Mouse (Mus musculus): ENCODE results near the gene Lmtk2.

Lmtk2 gene

DNA sequence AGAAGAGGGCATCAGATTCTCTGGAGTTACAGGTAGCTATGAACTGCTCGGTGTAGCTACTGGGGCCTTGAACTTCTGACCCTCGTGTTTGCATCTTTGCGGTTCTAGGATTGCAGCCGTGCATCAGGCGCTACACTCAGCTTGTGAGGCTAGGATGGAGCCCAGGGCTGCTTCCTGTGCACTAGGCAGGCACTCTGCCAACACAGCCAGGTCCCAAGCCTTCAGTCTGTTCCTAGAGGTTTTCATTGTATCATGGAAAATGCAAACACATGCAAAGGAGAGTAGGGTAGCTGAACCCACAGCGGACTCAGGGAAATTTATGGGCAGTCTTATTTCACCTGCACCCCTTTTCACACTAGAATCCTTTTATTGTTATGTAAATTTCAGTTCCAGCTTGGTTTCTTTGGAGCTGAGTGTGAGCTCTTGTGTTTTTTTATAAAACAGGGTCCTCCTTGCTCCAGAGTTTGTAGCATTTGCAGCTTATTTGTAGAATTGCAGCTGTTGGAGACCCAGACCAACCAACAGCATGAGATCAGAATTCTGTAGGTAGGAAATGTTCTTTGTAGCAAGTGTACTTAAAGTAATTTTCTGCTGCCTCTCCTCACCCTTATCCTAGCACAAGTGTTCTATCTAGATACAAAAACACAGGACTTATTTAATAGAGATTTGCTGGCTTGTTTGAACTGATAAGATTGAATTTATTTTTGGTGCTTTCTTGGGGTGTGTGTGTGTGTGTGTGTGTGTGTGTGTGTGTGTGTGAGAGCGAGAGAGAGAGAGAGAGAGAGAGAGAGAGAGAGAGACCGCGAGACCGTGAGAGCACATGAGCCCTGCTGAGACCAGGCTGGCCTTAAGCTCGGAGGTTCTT, 12.6 kb downstream of the Lmtk2 start:
- DNase-seq: no peak

DNA sequence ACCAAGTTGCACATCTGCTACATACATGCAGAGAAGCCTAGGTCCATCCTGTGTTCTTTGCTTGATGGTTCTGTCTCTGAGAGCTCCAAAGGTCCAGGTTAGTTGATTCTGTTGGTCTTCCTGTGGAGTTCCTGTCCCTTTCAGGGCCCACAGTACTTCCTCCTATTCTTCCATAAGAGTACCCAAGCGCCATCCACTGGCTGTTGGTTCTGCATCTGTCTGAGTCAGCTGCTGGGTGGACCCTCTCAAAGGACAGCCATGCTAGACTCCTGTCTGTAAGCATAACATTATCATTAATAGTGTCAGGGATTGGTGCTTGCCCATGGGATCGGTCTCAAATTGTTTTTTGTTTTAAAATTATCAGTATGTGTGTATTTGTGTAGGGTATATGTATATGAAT, 13.8 kb downstream of the Lmtk2 start:
- DNase-seq: no peak

DNA sequence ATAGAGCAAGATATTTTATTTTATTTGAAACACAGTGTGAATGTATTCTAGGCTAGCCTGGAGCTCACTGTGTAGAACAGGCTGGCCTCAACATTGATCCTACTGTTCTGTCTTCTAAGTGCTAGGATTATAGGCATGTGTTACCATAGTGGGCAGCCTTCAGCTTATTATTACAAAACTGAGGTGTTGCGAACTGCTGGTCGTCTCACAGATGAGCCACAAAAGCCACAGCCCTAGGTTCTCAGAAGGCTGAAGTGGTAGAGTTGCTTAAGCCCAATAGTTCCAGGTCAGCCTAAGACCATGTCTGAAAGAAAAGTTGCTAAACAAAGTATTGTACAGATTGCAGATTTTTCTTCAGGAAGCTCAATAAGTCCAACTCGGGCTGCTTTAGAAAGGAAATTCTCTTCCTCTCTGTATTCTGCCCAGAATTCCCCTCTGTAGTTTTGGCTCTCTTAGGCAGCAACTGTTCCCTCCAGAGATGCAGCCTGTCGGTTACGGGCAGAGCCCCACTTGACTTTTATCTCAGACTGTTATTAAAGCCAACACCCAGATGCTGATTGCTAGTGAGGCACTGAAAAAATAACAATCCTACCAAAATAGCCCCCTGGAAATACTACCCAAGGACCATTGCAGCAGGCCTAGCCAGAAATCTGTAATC, 14.9 kb downstream of the Lmtk2 start:
- DNase-seq: no peak

DNA sequence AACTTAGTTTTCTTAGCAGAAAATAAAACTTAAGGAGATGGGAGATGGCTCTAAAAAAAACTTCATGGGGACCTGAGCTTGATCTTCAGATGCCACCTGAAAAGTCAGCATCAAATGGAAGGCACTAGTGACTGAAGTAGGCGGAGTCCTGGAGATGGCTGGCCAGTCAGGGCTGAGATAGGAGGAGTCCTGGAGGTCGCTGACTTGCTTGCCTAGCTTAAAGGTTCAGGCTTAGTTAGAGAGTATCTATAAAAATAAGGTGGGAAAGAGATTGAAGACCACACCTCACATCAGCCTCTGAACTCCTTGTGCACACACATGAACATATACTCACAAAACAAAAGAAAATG, 15.4 kb downstream of the Lmtk2 start:
- DNase-seq: no peak

DNA sequence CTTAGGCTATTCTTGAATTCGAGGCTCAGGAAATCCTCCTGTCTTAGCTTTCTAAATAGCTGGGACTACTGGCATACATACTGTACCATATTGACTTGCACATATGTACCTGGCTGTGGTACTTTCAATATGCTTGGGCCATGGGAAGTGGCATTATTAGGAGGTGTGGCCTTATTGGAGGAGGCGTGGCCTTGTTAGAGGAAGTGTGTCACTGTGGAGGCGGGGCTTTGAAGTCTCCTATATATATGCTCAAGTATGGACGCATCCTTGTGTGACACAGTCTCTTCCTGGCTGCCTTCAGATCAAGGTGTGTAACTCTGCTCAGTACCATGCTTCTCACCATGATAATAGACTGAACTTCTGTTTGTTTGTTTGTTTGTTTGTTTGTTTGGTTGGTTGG, 18.0 kb downstream of the Lmtk2 start:
- DNase-seq: no peak

DNA sequence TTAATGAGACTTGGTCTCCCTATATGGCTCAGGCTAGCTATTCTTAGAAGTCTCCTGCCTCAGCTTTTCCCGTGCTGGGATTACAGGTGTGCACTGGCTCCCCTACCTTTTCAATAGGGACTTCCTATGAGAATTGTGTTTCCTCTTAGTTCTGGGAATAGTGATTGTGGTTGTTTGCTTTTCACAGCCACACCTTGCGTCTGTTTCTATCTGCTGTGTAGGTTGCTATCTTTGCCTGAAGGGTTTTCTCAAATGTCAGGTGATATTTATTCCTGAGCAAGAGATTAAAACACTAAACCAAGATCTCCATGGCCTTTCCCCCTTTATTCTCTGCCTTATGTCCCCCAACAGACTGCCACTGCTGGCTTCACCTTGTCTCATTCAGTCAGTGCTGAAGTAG, 19.1 kb downstream of the Lmtk2 start:
- no peak for DNase-seq

DNA sequence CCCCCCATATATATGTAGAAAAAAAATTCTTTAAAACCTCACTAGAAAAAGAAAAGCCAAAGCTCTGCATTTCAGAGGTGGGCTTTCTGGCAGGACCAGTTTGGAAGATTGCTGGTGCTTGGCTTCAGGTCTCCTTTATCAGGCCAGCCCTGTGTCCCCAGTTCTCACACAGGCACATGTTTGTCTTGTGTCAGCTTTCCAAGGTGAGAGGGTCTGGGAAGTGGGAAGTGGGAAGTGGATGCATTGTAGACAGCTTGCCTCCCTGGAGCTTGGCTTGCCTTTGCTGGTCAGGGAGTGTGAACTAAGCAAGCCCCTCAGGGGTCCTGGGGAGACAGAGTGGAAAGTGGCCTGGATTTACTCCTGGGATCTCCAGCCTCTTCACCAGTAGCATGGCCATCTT, 21.3 kb downstream of the Lmtk2 start:
- DNase-seq: no peak

DNA sequence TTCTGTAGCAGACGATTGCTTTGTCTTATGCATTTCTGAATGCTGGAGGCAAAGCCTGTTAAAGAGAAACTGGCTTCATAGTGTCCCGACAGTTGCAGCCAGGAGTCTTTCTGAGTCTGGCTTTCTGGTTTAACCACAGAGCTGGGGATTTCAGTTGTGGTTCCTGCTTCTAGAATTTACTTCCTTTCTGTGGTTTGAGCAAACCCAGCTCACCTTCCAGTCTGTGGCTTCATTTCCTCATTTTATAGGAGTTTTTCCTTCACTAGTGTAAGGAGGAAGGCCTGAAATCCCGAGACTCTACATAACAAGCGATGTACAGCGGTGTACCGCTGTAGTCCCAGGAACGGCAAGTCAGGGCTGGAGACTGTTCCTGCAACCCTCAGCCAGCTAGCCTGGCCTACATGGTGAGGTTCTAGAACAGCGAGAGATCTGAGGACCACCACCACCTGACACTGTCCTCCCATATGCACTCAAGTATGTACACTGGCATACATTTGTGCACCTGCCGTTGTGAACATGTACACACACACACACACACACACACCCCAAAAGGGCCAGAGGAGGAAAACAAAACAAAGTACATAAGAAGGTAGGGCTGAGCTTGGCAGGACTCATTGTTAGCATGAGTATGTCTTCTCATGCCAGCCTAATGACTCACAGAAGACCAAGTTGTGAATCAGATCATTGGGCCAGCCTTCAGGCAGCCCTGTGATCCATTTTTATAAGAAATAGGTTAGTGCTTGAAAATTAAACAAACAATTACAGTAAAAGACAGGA, 25.9 kb downstream of the Lmtk2 start:
- no peak for DNase-seq

DNA sequence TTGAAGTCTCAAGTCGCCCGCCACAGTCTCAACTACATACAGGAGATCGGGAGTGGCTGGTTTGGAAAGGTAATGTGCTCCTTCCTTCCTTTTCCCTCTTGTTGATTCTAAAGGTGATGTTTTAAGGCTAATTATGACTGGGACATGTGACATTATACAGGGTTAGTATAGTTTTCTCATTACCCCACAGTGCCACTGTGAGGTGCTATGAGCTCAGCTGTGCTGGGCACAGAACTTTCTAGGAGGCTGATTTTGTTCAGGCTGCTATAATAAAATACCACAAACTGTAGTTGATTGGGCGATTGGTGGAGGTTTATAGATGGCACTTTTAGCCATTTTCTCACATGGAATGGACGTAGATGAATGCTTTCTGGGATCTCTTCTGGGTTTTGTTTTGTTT, 43.3 kb downstream of the Lmtk2 start:
- DNase-seq: no peak

DNA sequence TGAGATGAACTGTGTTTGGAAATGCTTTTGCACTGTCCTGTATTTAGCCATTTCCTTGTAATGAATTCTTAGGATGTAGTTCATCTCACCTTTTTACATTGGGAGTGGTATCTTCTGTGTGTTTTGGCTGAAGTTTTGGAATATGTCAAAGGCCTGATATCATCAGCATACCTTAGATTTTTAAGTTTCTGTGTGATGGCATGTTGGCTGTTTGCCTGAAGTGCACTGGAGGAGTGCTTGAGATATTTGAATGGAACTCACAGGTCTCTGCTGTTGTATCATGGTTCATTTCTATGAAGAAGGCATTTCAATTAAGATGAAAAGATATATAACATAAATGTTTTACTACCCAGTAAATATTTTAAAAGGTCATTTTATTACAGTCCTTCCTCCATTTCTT, 46.7 kb downstream of the Lmtk2 start:
- no peak for DNase-seq

DNA sequence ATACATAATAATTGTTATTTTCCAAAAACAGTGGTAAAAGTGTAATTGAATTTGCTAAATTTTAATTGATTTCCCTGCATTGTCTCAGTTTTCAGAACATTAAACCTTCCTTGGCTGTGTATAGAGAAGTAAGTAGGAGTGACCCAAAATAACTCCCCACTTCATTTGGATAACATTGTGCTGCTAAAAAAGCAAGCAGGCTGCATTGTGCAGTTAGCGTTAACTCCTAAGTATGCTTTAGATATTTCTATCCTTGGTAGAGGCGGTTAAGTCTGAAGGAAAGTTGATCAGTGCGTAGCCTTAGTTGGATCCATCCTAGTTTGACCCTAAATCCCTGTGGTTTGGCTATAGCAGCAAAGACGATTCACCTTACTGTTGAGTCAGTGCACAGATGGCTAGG, 49.3 kb downstream of the Lmtk2 start:
- DNase-seq: no peak

DNA sequence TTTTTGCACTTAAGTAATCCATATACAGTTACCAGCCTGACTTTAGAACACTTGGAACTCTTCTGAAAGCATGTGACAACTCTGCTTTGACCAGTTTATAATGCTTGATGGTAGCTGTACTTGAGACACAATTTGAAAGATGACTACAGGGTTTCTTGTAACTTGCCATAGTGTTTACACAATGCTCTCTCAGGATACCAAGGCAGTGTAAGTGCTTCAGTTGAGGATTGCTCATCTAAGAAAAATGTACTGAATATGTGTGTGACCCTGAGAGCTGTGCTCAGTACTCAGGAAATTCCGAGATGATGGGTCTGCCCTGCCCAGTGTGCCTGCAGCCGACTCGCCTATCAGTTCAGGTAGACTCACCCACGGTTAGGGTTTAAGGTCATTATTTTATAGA, 51.0 kb downstream of the Lmtk2 start:
- DNase-seq: no peak

DNA sequence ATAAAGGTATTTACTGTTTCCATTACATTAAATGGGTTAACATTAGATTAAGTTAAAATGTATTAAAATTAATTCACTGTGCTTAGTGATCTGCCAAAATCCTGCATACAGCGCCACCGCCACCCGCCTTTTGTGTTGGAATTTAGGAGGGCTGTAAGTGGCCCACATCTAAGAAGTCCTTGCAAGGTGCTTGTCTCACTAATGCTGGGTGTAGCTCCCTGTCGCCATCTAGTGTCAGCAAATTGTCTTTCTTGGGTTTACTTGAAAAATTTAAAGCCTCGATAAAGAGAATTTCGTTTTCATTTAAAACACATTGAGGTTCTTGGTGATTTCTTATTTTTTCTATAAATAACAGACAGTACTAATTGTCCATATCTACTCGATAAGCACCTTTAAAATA, 54.3 kb downstream of the Lmtk2 start:
- peak; percentile 83 for DNase-seq

DNA sequence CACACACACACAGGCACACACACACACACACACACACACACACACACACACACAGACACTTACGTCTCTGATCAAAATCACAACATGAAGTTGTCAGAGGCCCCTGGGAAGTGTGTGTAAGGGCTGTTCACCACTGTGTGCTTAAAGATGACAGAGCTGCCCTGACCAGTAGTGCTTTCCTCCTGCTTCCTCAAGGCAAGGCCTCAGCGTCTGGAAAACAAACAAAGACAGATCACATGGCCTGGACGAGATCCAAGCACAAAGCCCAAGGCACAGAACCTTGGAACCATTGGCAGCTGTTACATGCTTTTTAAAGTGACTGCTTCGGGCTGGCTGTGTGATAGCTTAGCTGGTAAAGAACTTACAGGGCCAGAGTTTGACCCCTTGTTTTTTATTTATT, 58.4 kb downstream of the Lmtk2 start:
- DNase-seq: peak; percentile 43

DNA sequence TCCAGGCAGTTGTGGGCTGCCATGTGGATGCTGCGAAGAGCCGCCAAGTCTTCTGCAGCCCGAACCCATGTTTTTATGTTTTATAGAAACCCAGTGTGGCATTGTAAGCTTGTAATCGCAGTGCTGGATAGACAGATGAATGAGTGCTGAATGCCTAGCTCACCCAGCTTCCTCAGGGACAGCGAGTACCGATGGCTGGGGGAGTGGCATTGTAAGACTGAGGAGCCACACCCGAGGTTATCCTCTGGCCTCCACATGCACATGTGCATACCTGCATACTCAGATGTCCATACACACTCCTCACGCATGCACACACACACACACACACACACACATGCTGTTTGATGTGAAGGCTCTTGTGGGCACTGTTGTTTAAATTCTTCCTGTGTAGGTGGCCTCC, 58.9 kb downstream of the Lmtk2 start:
- DNase-seq: no peak

DNA sequence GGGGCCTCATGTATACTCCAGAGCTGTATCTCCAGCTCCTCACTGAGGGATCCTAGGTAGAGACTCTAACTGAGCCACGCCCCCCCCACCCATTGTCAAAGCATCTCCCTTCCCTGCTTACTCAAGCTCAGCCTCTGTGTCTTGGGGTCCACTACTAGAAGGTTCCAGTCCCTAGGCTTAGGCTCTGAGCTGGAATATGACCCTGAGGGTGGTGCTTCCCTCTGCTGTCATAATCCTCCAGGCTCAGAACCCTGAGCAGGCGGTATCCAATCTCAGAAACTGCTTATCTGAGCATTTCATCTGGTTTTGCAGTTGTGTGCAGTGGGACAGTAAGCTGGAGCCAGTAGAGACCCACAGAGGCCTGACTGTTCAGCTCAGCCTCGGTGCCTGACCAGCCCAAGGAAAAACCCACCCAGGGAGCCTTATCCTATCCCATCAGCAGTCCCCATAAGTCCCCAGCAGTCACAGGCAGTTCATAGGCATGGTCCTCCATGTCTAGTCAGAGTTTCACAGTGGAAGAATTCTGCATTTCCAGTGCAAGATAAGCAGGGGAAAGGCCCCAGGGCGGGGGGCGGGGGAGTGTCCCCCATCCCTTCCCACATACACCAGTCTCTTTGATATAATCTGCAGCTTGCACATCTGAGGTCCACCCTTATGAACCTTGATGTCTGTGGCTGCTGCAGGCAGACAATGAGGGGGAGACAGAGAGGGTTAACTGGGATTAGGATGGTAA, 62.0 kb downstream of the Lmtk2 start:
- DNase-seq: peak; percentile 33

DNA sequence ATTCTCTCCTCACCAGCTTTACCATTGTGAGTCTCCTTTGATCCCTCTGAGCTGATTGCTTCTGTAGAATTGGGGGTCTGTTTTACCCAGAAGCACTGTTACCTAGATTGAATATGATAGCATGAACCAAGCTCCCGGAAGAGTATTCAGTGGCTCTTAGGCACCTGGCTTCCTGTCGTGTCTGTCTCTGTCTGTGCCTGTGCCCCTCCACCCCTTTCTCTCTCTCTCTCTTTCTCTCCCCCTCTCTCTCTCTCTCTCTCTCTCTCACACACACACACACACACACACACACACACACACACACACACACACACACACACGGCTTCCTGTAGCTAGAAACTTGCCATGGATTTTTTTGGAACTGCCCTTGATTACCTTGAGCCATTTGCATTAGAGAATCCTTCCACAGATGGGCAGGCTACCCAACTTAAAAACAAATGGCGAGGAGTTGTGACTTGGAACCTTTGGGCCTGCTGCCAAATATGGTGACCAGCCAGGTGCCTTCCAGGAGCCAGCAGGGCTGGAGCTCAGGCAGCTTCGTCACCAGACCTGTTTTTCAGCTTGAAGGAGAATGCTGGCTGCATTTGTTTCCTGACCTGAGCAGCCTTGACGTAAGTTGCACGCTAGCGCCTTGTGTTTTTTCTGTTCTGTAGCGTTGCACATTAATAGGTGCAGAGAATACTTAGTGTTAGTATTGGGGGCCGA, 62.7 kb downstream of the Lmtk2 start:
- DNase-seq: peak; percentile 30

DNA sequence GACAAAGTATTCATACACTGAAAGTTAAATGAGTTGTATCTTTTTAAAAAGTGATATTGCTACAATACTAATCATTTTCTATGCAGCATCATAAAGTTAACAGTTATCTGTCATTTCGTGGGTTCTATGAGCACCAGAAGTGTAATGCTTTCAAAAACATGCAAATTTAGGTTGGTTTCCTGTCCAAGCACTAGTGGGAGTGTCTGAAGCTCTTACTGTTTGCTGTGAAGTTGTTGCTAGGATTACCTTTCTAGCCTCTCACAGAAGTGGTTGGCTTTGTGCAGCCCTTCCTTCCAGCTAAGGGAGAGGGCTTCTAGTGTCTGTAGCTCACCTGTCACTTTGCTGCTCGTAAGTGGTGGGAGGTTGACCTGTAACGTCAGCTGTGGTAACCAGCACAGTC, 65.5 kb downstream of the Lmtk2 start:
- no peak for DNase-seq

DNA sequence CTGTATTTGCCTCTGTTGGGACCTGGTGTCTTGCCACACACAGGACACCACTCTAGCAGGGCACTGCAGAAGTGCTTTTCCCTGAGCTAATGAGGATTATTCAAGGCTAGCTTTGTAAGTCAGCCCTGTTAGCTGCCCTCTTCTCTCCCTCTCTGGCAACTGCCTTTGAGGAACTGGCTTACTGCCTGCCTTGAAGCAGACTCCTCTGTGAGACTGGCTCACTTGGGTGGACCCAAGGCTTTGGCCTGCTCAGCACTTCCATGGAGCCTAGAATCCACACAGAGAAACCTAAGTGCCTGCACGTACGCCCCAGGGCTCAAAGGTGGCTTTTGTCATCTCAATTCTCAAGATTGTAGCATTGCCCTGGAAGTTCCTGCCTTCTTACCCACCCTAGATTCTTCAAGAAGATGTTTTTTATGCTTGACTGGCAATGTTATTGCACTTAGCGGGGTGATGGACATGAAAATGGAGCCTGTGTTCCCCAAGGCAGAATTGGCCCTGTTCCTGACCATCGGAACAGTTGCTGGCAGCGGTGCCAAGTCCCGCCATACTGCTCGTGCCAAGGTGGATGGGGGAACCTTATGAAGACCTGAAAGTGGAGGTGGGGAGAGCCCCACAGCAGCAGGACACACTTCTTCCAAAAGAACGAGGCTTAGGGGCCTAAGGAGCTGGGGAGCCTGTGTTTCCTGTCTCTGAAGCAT, 69.2 kb downstream of the Lmtk2 start:
- DNase-seq: no peak

DNA sequence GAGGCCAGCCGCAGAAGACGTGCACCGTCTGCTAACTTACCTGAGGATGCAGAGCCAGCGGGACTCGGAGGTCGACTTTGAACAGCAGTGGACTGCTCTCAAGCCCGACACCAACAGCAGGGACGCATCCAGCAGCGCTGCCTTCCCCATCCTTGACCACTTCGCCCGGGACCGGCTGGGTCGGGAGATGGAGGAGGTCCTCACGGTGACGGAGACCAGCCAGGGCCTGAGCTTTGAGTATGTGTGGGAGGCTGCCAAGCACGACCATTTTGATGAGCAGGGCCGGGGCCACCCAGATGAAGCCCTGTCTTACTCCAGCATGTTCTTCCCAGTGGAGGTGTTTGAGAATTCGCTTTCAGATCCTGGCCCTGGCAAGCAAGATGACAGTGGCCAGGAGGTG, 73.4 kb downstream of the Lmtk2 start:
- no peak for DNase-seq

DNA sequence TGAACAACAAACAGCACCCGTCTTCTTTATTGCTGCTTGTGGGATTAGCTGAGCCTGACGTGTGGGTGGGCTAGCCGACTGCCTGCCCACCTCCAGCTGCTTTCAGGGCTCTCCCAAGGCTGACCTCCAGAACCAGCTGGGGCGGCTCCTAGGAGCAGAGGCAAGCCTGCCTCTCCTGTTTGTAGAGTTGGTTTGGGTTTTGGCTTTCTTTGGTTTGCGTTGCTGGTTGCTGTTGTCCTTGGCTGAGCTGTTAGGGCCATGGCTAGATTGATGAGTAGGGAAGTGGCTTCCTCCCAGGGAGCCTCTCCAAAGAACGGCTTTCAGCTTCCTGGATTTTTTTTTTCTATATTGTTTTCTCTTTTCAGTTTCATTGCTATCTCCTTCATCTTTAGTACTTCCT, 78.0 kb downstream of the Lmtk2 start:
- no peak for DNase-seq

DNA sequence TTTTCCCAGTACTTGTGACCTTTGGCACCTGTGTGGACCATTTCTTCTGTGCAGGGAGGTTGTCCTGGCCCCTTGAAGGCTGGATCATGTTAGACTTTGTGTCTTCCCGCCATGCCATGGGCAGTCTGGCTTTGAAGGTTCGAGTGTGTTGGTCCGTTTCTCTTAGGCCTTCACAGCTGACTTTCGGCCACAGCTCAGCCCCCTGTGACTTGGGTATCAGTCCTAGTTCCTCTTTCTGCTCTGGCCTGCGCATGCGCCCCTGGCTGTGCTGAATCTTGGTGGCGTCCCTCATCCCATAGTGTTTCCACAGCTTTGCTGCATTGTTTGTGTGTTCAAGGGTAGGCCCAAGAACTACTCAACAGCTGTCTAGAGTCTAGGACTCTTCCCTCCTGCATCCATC, 81.0 kb downstream of the Lmtk2 start:
- no peak for DNase-seq
